Mouse (Mus musculus): ENCODE measurements around the gene Sorcs2. TPM values are rescaled to one million over a fixed set of nuclear protein-coding genes. Genes with fewer than 3 reads are reported as not detected.

Gene Sorcs2
- total RNA-seq, 2 experiments from 2014 or later: 10.5 to 11.4 TPM

DNA sequence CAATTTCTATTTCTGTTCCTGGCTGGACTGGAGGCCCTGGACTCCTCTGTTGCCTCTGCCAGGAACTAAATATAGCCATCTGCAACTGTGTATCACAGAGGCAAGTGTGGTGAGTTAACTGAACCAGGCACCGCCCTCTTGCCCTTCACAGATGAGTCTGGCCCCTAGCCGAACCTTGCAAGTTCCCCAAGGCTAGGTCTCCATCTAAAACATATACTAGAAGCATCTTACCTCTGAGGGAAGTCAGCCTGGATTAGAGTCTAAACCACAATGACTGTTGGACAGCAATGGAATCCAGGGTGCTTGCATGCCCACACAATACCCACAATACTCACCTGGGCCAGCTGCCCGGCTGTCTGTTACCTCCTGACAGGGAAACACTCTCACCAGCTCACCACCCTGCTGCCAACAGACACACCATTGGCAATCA, 30.7 kb downstream of the Sorcs2 start:
- intact Hi-C loops (cut with DNase I): no loop called here
- DNase-seq: peak in 1 of 2 experiments; percentile 63

DNA sequence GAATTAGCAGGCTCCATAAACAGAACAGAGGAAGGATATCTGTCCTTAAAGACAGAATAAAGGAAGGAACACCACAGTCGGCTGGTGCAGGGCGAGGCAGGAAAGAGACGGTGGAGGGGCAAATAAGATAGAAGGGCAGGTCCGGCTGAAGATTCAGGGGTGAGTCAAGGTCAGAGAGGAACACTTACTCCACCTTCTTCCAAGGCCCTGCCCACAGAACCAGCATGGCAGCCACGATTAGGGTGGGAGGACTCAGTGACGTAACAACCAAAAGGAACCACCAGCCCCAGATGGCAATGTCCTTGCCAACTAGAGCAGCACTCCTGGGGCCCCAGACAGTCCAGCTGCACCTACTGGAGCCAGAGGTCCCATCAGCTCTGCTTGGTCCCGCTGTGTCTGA, 36.2 kb downstream of the Sorcs2 start:
- no peak for DNase-seq
- intact Hi-C loops (cut with DNase I): no loop called here

DNA sequence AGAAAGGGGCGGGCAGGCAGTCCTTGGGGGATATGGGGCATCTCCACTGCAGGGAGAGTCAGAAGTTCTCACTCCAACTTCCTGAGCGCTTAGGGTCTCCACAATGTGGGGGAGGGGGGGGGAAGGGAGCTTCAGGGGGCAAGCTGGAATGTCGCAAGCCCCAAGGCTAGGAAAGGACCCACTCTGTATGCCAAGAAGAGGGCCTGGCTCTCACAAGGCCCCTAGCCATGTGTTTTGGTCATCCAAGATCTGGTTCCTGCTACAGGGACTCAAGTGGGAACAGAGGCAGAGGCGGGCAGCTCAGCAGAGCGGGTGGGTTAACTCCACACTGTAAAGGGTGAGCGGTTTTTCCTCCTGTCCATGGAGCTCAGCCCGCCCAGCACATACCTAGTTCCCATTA, 37.6 kb downstream of the Sorcs2 start:
- DNase-seq: no peak
- intact Hi-C loops (cut with DNase I): no loop called here

DNA sequence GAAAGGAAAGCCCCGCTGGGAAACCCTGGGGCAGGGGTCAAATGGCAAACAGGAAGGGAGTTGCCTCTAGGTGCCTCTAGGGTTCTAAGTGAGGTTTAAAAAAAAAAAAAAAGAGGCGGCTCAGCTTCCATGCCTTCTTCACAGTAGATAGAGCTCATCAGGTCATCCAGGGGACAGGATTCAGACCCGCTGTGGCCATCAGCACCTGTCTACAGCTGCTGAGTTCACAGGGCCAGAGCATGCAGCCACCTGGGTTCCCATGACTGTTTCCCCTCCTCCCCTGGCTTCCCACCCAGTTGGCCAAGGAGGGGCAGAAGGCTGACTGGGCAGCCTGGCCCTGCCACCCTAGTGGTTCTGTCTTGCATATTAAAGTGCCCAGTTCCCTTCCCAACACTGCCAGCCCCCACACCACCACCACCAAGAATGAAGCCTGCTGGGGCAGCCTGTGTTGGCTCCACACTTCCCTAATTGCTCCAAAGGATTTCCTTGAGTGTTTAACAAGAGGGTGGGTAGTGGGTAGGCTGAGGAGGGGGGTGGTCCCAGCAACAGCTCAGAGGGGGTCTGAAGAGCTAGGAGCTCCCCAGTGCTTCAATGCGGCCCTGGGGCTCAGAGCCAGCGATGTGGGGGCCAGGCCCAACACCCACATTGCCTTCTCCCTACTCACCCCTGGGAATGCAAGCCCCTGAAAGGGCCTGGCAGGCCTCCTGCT, 38.2 kb downstream of the Sorcs2 start:
- DNase-seq: no peak
- intact Hi-C loops (cut with DNase I): no loop called here

DNA sequence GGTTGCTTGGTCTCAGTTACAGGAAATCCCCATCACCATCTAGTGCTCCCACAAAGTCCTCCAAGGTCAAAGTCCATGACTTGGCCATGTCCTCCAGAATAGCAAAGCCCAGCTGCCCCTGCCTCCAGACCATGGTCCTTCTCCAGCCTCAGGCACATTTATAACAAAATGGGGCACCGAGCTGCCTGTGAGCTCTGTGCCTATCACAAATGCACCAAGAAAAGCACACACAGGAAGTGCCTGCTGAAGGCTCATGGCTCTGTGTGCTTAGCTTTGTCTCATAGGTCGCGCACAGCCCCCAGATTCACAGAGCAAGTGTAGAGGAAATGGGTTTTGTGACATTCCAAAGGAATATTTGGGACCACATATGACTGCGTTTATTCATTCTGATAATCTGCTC, 39.8 kb downstream of the Sorcs2 start:
- DNase-seq: no peak
- intact Hi-C loops (cut with DNase I): no loop called here

DNA sequence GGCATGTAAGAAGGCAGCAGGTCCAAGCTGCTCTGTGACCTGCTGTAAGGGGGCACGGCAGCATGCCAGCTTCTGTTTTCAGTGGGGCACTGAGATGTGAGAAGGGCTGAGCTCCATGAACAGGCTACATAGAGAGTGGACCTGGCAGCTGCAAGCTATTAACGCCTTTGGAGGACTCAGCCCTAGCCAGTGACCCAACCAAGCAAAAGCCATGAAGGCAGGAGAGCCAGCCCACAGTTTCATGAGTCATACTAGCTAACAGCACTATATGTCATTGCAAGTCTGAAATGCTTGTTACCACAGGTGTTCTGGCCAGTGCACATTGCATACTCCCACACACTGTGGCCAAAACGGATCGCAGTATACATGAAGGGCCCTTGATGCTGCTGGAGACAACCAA, 41.3 kb downstream of the Sorcs2 start:
- intact Hi-C loops (cut with DNase I): no loop called here
- DNase-seq: no peak

DNA sequence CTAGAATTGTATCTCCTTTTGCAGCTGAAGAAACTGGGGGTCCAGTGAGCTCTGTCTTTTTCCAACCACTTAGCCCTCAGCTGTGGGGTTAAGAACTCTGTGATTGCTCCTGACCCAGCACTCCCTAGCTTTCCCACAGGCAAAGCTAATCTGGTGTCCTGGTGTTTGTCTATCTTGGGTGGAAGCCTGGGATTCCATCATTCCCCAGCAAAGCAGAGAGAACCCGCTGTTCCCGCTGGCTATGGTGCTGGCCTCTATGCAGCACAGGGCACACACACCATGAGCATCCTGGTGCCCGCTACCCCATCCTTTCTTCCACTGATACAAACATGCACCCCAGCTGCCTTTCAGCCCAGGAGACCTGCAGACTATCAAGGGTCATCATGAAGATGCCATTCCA, 42.3 kb downstream of the Sorcs2 start:
- intact Hi-C loops (cut with DNase I): no loop called here

GRCm38 (mm10) chr5:36353679-36354078, 44.3 kb downstream of the Sorcs2 start:
- intact Hi-C loops (cut with DNase I): no loop called here
- DNase-seq: no peak

More for the DNA sequence above, 42.3 kb downstream of the Sorcs2 start:
- DNase-seq: no peak

DNA sequence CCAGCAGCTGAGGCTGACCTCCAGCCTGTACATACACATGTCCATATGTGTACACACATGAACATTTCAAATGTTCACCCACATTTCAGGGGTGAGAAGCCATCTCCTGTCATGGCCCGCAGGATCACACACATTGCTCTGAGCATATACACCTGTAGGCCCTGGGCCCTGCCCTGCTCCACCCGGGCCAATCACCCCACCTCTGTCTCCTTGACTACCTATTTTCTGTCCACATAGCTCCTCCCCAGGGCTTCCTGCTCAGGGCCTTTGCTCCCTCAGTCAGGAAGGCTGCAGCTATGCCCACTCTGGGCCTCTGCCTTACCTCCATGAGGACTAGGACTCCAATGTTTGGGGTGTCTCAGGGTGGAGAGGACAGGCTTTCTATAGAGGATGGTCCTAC, 44.7 kb downstream of the Sorcs2 start:
- no peak for DNase-seq
- intact Hi-C loops (cut with DNase I): no loop called here

GRCm38 (mm10) chr5:36346698-36347097, 51.2 kb downstream of the Sorcs2 start:
- intact Hi-C loops (cut with DNase I): no loop called here

GRCm38 (mm10) chr5:36339283-36339682, 58.7 kb downstream of the Sorcs2 start:
- intact Hi-C loops (cut with DNase I): no loop called here
- DNase-seq: no peak

More at GRCm38 (mm10) chr5:36346698-36347097, 51.2 kb downstream of the Sorcs2 start:
- no peak for DNase-seq

GRCm38 (mm10) chr5:36336252-36336651, 61.7 kb downstream of the Sorcs2 start:
- DNase-seq: no peak
- intact Hi-C loops (cut with DNase I): no loop called here

GRCm38 (mm10) chr5:36335661-36336060, 62.3 kb downstream of the Sorcs2 start:
- intact Hi-C loops (cut with DNase I): no loop called here
- no peak for DNase-seq

GRCm38 (mm10) chr5:36334227-36334626, 63.7 kb downstream of the Sorcs2 start:
- DNase-seq: no peak
- intact Hi-C loops (cut with DNase I): no loop called here

DNA sequence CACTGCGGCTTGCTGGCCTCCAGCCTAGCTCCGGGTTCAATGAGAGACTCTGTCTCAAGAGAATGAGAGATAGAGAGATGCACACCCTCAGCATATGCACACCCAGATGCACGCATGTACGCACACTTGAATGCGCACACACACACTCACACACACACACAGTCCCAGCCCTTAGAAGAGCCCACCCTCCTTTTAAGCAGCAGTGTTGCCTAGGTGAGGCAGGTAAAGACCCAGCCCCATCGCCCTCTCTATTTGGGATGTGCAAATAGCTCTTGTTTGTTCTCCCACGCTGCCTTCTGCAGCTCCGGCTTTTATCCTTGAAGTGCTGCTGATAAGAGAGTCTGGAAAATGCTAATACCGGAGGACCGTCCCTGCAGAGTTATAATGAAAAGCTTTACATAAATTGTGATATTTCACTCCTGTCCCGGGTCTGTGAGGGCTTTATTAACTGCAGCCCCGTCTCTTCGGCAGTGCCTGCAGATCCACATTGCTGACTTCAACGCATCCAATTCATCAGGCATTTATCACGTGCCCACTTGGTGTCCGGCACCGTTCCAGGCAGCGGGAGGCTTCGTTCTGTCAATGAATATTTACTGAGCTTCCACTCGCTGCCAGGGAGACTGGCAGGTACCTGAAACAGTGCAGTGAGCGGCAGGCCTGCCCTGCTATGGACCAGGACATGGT, 67.3 kb downstream of the Sorcs2 start:
- DNase-seq: peak; percentile 29 to 33
- intact Hi-C loops (cut with DNase I): no loop called here

DNA sequence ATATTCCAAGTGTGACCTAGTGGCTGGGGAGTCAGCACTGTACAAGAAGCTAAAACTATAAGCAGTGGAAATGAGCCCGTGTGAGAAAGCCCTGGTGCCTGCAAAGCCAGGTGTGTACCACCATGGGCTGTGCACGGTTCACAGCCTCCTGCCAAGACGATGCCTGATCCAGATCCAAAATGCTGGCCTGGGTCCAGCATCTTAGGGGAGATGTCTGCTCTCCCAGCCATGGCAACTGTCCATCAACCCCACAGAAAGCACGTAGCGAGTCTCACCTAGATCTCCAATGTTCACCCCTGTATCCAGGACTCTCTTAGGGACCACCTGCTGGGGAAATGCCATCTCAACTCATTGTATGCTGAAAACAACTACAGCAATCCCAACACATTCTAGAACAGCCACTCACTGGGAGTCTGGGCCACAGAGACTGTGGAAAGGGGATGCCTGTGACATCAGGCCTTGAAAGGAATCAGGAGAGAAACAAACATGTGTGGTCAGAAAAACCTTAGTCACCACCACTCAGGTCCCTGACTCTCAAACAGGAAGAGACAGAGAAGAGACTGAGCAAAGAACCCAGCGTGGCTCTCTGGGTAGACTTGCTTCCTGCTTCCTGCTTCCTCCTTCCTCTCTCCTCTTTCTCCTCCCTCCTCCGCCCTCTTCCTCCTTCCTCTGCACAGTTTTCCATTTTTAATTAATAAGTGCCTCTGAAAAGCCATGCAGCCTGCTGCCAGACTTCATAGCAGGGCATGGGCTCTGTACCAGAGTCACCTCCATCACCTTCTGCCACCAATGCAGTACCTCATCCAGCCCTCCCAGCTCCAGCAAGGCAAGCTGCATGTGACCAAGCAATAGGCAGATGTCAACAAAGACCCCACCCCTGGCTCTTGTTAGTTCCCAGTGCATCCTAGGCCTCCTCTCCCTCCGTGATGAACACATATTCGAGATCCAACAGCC, 71.6 kb downstream of the Sorcs2 start:
- no peak for DNase-seq
- intact Hi-C loops (cut with DNase I): no loop called here

DNA sequence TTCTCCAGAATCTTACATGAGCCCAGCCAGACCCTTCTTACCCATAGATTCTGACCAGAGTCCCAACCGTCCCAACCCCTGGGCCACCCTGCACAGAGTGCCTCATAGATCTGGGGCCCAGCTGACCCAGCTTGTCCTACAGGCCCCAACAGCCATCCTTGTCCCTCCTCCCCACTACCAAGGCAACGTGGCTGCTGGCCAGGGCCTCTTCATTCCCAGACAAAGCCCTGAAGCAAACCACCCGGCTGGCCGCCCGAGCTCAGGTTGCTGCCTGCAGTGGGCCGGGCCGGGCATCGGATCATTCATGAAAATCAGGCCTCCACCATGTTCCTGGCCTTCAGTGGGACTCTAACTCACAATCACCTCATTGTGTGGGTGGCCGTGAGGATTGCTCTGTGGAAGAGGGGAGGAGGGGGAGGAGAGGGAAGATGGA, 73.8 kb downstream of the Sorcs2 start:
- intact Hi-C loops (cut with DNase I): no loop called here
- no peak for DNase-seq

- DNase-seq: peak; percentile 82 to 87
- intact Hi-C loops (cut with DNase I): loop anchor here (1.0 to 2.0 kb wide), 3 partner anchors 75 to 341 kb away; partner anchors contain the start of gene Sorcs2
Observed at GRCm38 (mm10) chr5:36323526-36323925, 74.4 kb downstream of the Sorcs2 start.

GRCm38 (mm10) chr5:36321581-36321980, 76.4 kb downstream of the Sorcs2 start:
- intact Hi-C loops (cut with DNase I): no loop called here

GRCm38 (mm10) chr5:36320667-36321066, 77.3 kb downstream of the Sorcs2 start:
- no peak for DNase-seq
- intact Hi-C loops (cut with DNase I): no loop called here

More at GRCm38 (mm10) chr5:36321581-36321980, 76.4 kb downstream of the Sorcs2 start:
- DNase-seq: no peak
